Mouse (Mus musculus): ENCODE data around the gene Ankrd13a.
A peak's percentile ranks its signal among the peaks of the same experiment; 100 is the strongest.
"Not testable (repeated sequence)": the region's sequence is repeated elsewhere in the genome, so short reads cannot be mapped to it uniquely, and the experiment has no call there.

Gene Ankrd13a

DNA sequence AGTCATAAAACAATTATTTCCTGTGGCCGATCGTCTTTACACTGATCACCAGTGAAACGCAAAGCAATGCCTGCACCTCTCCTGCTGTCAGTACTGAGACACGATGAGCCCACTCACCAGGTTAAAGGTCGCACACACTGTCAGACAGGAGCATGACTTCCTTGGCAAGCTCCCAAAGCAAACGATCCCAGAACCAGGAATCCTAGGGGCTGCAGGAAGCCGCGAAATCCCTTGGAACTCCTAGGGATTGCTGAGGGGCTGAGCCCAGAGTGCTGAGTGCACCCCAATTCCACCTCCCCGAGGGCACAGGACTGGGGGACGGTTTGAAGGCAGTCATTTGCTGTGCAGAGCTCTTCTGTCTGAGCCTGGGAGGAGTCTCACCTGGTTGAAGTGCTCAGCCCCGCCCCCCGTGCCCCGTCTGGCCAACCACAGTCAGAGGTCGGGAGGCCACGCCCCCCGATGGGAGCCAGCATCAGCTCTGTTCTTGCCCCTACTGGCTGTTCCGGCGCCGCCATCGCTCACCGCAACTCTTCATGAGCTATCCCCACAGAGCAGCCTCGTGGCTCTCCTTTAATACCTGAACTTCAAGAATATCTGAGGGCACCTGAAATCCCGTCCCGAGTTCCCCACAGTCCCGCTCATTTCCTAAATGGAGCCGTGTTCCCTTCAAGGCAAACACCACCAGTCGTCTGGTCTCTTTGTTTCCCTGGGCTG lies 51.7 kb downstream of the Ankrd13a start:
- peak; percentile 93 for DNase-seq (ENCODE audit: low read depth, low spot score)

GRCm38 (mm10) chr5:114827427-114827826 lies 53.0 kb downstream of the Ankrd13a start:
- DNase-seq (ENCODE audit: low read depth, low spot score): no peak

GRCm38 (mm10) chr5:114829740-114830139 lies 55.3 kb downstream of the Ankrd13a start:
- DNase-seq (ENCODE audit: low read depth, low spot score): no peak

DNA sequence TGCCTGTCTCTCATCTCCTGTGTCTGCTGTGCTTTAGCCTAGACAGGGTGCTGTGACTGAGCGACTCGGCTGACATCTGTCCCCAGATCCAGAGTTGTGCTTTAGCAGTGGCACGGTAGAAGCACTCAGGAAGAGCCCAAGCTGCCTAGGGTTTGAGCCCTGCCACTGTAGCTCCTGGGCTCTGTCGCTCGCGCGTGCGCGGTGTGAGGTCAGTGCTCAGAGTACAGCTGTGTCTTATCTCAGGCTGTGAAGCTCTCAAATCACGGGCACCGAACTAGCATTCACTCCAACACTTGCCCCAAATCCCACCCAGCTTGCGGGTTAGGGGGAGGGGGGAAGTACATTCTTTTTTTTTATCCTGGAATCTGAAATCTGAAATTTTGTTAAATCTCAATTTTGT lies 62.4 kb downstream of the Ankrd13a start:
- DNase-seq (ENCODE audit: low read depth, low spot score): no peak

- not testable (repeated sequence) for DNase-seq (ENCODE audit: low read depth, low spot score)
These were observed 66.0 kb downstream of the Ankrd13a start for GRCm38 (mm10) chr5:114840481-114840880.

DNA sequence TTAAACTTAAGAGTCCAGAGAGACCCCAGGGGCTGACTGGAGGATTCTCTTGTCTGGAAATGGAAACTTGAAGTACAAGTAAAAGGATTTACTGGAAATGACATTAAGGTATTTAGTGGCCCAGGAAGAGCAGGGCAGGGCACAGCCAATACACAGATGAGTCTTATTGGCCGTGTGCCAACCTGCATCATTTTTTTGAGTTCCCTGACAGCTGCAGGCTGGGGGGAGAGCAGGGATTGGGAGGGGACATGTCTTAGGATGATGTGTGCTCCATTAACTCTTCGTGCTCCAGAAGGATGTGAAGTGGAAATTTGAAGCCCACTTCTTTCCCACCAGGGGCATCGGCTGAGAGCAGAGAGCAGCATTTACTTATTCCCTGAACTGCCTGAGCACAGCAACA lies 67.7 kb downstream of the Ankrd13a start:
- DNase-seq (ENCODE audit: low read depth, low spot score): peak; percentile 62

GRCm38 (mm10) chr5:114842674-114843073 lies 68.2 kb downstream of the Ankrd13a start:
- no peak for DNase-seq (ENCODE audit: low read depth, low spot score)

DNA sequence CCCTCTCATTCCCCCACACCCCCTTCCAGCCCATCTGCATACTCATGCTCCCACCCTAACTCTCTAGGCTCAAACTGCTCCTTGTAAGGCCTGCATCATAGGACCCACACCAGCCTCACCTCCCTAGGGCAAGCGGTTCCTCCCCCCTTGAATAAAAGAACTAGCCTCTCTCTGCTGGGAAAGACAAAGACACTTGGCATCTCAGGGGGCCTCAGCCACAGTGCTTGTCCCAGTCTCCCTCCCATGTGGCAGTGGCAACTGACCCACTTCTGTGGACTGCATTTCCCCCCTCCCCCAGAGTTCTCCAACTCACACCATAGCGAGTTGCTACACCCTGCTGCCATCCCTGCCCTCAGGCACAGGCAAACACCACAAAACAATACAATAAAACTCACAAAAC lies 69.9 kb downstream of the Ankrd13a start:
- not testable (repeated sequence) for DNase-seq (ENCODE audit: low read depth, low spot score)

GRCm38 (mm10) chr5:114851565-114852236 lies 77.2 kb downstream of the Ankrd13a start:
- DNase-seq (ENCODE audit: low read depth, low spot score): no peak

- not testable (repeated sequence) for DNase-seq (ENCODE audit: low read depth, low spot score)
These were observed 78.9 kb downstream of the Ankrd13a start, which contains the start of gene 4930519G04Rik for GRCm38 (mm10) chr5:114853364-114853763. TSS of gene 4930519G04Rik (plus strand) at chr5:114853664.

Data from mesoderm, embryonic 11.5 days (tissue).